Mouse (Mus musculus) MEL (cell line): ENCODE measurements around the gene Pkdcc. TPM values are rescaled to one million over a fixed set of nuclear protein-coding genes. Genes with fewer than 3 reads are reported as not detected.

Source experiments
- DNase-seq: peaks from one replicate; pipeline ENCODE4 v3.0.0; 2011; ENCODE audit warnings: low read depth, low spot score
- H3K27ac ChIP-seq: 2 replicates; pipeline ENCODE4 v1.5.1; 2012; ENCODE audit warnings: low read depth, mild to moderate bottlenecking, control low read depth, low read length, moderate library complexity; ENCODE audit not compliant: control insufficient read depth
- H3K27me3 ChIP-seq, 2 experiments: fragments of 150-350 bp in 1 of 2; sonication (generic) in 1 of 2; 2 replicates each; pipeline ENCODE4 v1.6.1; 2012; ENCODE audit warnings: low read length in 2 of 2, mild to moderate bottlenecking in 2 of 2, improper control_type of control experiment in 1 of 2, moderate library complexity in 1 of 2; ENCODE audit not compliant: insufficient read depth in 2 of 2, control insufficient read depth in 1 of 2
- H3K36me3 ChIP-seq, 2 experiments: 2 replicates each; pipeline ENCODE4 v1.6.1; 2012 to 2014; ENCODE audit warnings: low read length in 2 of 2, improper control_type of control experiment in 1 of 2, inconsistent platforms in 1 of 2, mild to moderate bottlenecking in 1 of 2; ENCODE audit not compliant: insufficient read depth in 2 of 2, control insufficient read depth in 1 of 2
- H3K4me1 ChIP-seq, 2 experiments: fragments of 150-350 bp in 1 of 2; sonication (generic) in 1 of 2; 2 replicates each; pipeline ENCODE4 v1.6.1; 2012; ENCODE audit warnings: low read length in 2 of 2, improper control_type of control experiment in 1 of 2, mild to moderate bottlenecking in 1 of 2; ENCODE audit not compliant: insufficient read depth in 2 of 2, control insufficient read depth in 1 of 2
- H3K4me3 ChIP-seq, 2 experiments: fragments of 150-350 bp in 1 of 2; sonication (generic) in 1 of 2; 2 replicates each; pipeline ENCODE4 v1.5.1; 2012; ENCODE audit warnings: low read depth in 2 of 2, low read length in 2 of 2, mild to moderate bottlenecking in 2 of 2, moderate library complexity in 2 of 2, control low read depth in 1 of 2, improper control_type of control experiment in 1 of 2; ENCODE audit not compliant: control insufficient read depth in 1 of 2, insufficient read depth in 1 of 2
- H3K79me2 ChIP-seq: 2 replicates; pipeline ENCODE4 v1.6.1; 2012; ENCODE audit warnings: mild to moderate bottlenecking, low read length, moderate library complexity; ENCODE audit not compliant: control insufficient read depth, poor library complexity, insufficient read depth
- H3K9ac ChIP-seq: 2 replicates; pipeline ENCODE4 v1.6.1; 2012; ENCODE audit warnings: low read depth, mild to moderate bottlenecking, control low read depth, low read length, moderate library complexity; ENCODE audit not compliant: control insufficient read depth, poor library complexity, severe bottlenecking
- H3K9me3 ChIP-seq: fragments of 150-350 bp; sonication (generic); replicated peaks from 2 replicates; pipeline ENCODE4 v1.6.1; 2012; ENCODE audit warnings: mild to moderate bottlenecking, low read length, improper control_type of control experiment, moderate library complexity; ENCODE audit not compliant: insufficient read depth
- CHD1 ChIP-seq: IDR thresholded peaks from 2 replicates; pipeline ENCODE4 v1.6.1; 2012; ENCODE audit warnings: low read depth, mild to moderate bottlenecking, inconsistent platforms, low read length, improper control_type of control experiment
- CTCF ChIP-seq, 3 experiments: IDR thresholded peaks in 2 of 3; conservative IDR thresholded peaks in 1 of 3; 2 replicates each; pipeline ENCODE4 v1.5.1; 2011 to 2012; ENCODE audit warnings: low read length in 3 of 3, low read depth in 2 of 3, mild to moderate bottlenecking in 2 of 3, improper control_type of control experiment in 1 of 3, inconsistent platforms in 1 of 3, mixed read lengths in 1 of 3, moderate library complexity in 1 of 3; ENCODE audit not compliant: control insufficient read depth in 1 of 3, insufficient read depth in 1 of 3, poor library complexity in 1 of 3, severe bottlenecking in 1 of 3
- E2F4 ChIP-seq: IDR thresholded peaks from 2 replicates; pipeline ENCODE4 v1.6.1; 2011; ENCODE audit warnings: low read depth, low read length, improper control_type of control experiment, borderline replicate concordance
- EP300 ChIP-seq, 2 experiments: IDR thresholded peaks; 2 replicates each; pipeline ENCODE4 v1.6.1; 2011; ENCODE audit warnings: improper control_type of control experiment in 2 of 2, low read length in 2 of 2, low read depth in 1 of 2, mild to moderate bottlenecking in 1 of 2
- KAT2A ChIP-seq: conservative IDR thresholded peaks from 2 replicates; pipeline ENCODE4 v1.6.1; 2012; ENCODE audit warnings: low read depth, low read length, improper control_type of control experiment, inconsistent platforms
- MAFK ChIP-seq: IDR thresholded peaks from 2 replicates; pipeline ENCODE4 v1.6.1; 2011; ENCODE audit warnings: low read depth, mild to moderate bottlenecking, low read length, improper control_type of control experiment, borderline replicate concordance
- MEF2A ChIP-seq: IDR thresholded peaks from 2 replicates; pipeline ENCODE4 v1.6.1; 2014; ENCODE audit warnings: low read depth, mild to moderate bottlenecking, inconsistent platforms, low read length, improper control_type of control experiment; ENCODE audit not compliant: poor library complexity, insufficient replicate concordance, severe bottlenecking; ENCODE audit errors: extremely low read depth
- MXI1 ChIP-seq: IDR thresholded peaks from 2 replicates; pipeline ENCODE4 v1.6.1; 2011; ENCODE audit warnings: mild to moderate bottlenecking, low read depth, low read length, improper control_type of control experiment
- MYC ChIP-seq: IDR thresholded peaks from 2 replicates; pipeline ENCODE4 v1.6.1; 2011; ENCODE audit warnings: low read depth, mild to moderate bottlenecking, low read length, improper control_type of control experiment, moderate library complexity
- NELFE ChIP-seq: IDR thresholded peaks from 2 replicates; pipeline ENCODE4 v1.6.1; 2011; ENCODE audit warnings: low read depth, low read length, improper control_type of control experiment
- POLR2A ChIP-seq, 2 experiments: IDR thresholded peaks; 2 replicates each; pipeline ENCODE4 v1.6.1; 2011 to 2012; ENCODE audit warnings: low read length in 2 of 2, mild to moderate bottlenecking in 2 of 2, control low read depth in 1 of 2, improper control_type of control experiment in 1 of 2, low read depth in 1 of 2, moderate library complexity in 1 of 2; ENCODE audit not compliant: control insufficient read depth in 1 of 2, insufficient read depth in 1 of 2, poor library complexity in 1 of 2
- POLR2AphosphoS2 ChIP-seq: IDR thresholded peaks from 2 replicates; pipeline ENCODE4 v1.6.1; 2011; ENCODE audit warnings: low read length, improper control_type of control experiment
- RAD21 ChIP-seq: IDR thresholded peaks from 2 replicates; pipeline ENCODE4 v1.6.1; 2011; ENCODE audit warnings: mild to moderate bottlenecking, low read depth, low read length, improper control_type of control experiment
- TCF12 ChIP-seq: IDR thresholded peaks from 2 replicates; pipeline ENCODE4 v1.6.1; 2014; ENCODE audit warnings: low read depth, mild to moderate bottlenecking, inconsistent platforms, low read length, improper control_type of control experiment, moderate library complexity
- USF2 ChIP-seq, 2 experiments: IDR thresholded peaks; 2 replicates each; pipeline ENCODE4 v1.6.1; 2011 to 2012; ENCODE audit warnings: improper control_type of control experiment in 2 of 2, low read length in 2 of 2, borderline replicate concordance in 1 of 2, inconsistent platforms in 1 of 2, low read depth in 1 of 2, mild to moderate bottlenecking in 1 of 2; ENCODE audit not compliant: insufficient read depth in 1 of 2
- ZC3H11A ChIP-seq: IDR thresholded peaks from 2 replicates; pipeline ENCODE4 v1.6.1; 2012; ENCODE audit warnings: low read depth, mild to moderate bottlenecking, inconsistent platforms, low read length, improper control_type of control experiment
- polyA plus RNA-seq, 2 experiments: library from polyadenylated mRNA; stranded (reverse) in 1 of 2; unstranded in 1 of 2; fragments of >175 nt in 1 of 2; fragments of >200 nt in 1 of 2; gene quantifications; 2 replicates each; pipeline versions ENCODE4 v1.2.1 to v1.2.4; 2012; ENCODE audit warnings: low replicate concordance in 2 of 2, low read depth in 1 of 2; ENCODE audit not compliant: insufficient read length in 2 of 2, insufficient read depth in 1 of 2, missing spikeins in 1 of 2
- total RNA-seq: library from RNA; depleted of rRNA; stranded (reverse); fragments of 300-350 nt; gene quantifications from 2 replicates; pipeline ENCODE4 v1.2.3, GENCODE M21; 2012; rRNA removed

Gene Pkdcc
- total and polyA plus RNA-seq, 3 experiments: not detected

- H3K9me3 ChIP-seq: no peaks in the 10 kb centered on the region
- peaks cover 0 to 24% of the 10 kb centered on the region in 2 experiments; a peak in 2 of 4 replicates for H3K4me1 ChIP-seq
- no peak overlapping the region for H3K27ac ChIP-seq
- no peak overlapping the region for H3K9ac ChIP-seq
- H3K4me3 ChIP-seq: no peak overlapping the region
- H3K79me2 ChIP-seq: peaks cover 2% of the 10 kb centered on the region; the same call in 1 of the 2 replicates
- TF ChIP-seq MYC (no peak), E2F4 (no peak), POLR2A (IDR thresholded peaks at IDR 0.05; ENCODE audit: control insufficient read depth in 1 of 2, insufficient read depth in 1 of 2, low read depth in 1 of 2, low read length in 2 of 2, poor library complexity in 1 of 2) (no peak), TCF12 (no peak), ZC3H11A (no peak), KAT2A (no peak), EP300 (IDR thresholded peaks at IDR 0.05; ENCODE audit: low read depth in 1 of 2, low read length in 2 of 2) (no peak), MXI1 (no peak), NELFE (no peak), CHD1 (no peak), USF2 (IDR thresholded peaks at IDR 0.05; ENCODE audit: borderline replicate concordance in 1 of 2, insufficient read depth in 1 of 2, low read depth in 1 of 2, low read length in 2 of 2) (no peak), MEF2A (no peak), CTCF (IDR thresholded peaks at IDR 0.05 in 2 of 3, conservative IDR thresholded peaks at IDR 0.05 in 1 of 3; ENCODE audit: control insufficient read depth in 1 of 3, insufficient read depth in 1 of 3, low read depth in 2 of 3, low read length in 3 of 3, poor library complexity in 1 of 3, severe bottlenecking in 1 of 3) (no peak), POLR2AphosphoS2 (no peak), RAD21 (no peak), MAFK (no peak)
- peaks cover 0 to 7% of the 10 kb centered on the region in 2 experiments; a peak in 2 of 4 replicates for H3K36me3 ChIP-seq
- no peak for DNase-seq
- no peaks in the 10 kb centered on the region for H3K27me3 ChIP-seq
Observed at GRCm38 (mm10) chr17:83274101-83274500, 59.0 kb downstream of the Pkdcc start.

Other genes starting within 250 kb of the Pkdcc start
- gene Eml4, start 135.6 kb downstream of the Pkdcc start, total RNA-seq: 25.6 and 30.7 TPM in 2 replicates
- gene Eml4, start 135.6 kb downstream of the Pkdcc start, polyA plus RNA-seq: 10 to 100 TPM in 1 of 2 experiments, not detected in 1; 42.4 TPM